Mouse (Mus musculus): ENCODE results near the gene Gnptg. TPM values are rescaled to one million over a fixed set of nuclear protein-coding genes. Genes with fewer than 3 reads are reported as not detected.

Gnptg gene
- total RNA-seq, 2 experiments from 2014 or later = 59.1 to 62.9 TPM

DNA sequence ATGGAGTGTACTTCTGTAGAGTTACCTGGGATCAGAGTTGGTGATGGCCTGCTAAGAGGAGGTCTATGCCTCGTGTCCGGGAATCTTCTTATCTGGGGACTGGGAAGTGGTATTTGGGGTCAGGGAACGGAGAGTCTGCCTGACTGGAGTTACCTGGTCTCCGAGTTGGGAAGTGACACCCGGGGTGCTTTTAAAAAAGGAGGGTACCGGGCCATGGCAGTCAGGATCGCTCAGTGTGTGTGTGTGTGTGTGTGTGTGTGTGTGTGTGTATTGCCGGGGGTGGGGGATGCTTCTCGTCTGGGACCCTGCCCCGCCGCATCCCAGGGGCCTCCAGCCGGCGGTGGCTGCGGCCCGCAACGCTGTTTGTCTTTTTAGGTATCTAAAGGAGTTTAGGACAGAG is 50.8 kb downstream of the Gnptg start:
- DNase-seq (ENCODE audit: low spot score in 2 of 2) = no peak

DNA sequence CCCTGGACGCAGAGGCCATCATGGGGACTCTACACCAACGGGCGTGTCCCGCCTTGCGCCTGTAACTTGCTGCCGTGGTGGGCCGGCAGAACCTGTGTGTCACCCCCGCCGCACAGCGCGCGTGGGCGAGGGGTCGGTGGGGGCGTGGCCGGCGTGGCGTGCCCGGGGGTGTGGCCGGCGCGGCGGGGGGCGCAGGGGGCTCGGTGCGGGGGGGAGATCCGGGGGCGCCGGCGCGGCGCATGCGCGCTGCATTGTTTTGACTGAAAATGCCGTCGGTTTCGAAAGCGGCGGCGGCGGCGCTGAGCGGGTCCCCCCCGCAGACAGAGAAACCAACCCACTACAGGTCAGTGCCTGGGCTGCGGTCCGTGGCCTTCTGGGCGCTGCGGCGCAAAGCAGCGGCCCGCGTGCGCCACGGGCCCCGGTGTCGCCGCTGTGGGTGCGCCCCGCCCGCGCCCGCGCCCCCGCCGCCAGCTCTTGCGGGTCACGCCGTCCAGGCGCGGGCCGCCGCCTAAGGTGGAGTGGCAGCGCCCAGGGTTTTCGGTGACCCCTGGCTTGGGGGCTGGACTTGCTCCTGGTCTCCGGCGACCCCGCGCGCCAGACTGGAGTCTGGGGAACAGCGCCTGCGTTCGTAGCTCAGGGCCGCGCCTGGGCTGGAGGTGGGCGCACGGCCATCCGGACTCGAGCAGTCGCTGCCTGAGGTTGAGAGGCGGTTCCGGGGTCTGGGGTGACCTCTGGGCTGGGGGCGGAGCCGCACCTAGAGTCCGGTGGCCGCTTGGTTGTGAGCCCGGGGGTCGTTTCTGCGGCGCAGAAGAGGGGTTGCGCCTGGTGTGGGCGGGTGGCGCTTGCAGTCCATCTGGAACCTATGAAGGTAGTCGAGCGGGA is 51.5 kb downstream of the Gnptg start, which contains the start of gene Unkl:
TSS of gene Unkl (plus strand) at position 248 of the 882 bp plus-strand sequence.
- peak; percentile 70 to 82 for DNase-seq (ENCODE audit: low spot score in 2 of 2)

DNA sequence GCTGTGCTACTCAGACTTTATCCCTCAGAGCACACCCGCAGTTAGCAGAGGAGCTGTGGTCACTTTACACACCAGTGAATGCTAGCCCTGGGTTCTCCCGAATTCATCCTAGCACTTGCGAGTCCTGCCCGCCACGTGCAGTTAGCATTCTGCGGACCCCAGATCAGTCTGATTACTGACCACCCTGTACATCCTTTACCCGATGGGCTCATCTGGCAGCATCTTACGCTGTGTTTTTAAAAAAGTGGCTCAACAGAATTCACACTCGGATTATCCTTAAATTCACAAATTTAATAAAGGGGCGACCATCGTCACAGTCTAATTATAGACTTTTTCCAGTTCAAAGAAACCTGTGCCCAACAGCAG is 52.2 kb downstream of the Gnptg start:
- no peak for DNase-seq (ENCODE audit: low spot score in 2 of 2)

DNA sequence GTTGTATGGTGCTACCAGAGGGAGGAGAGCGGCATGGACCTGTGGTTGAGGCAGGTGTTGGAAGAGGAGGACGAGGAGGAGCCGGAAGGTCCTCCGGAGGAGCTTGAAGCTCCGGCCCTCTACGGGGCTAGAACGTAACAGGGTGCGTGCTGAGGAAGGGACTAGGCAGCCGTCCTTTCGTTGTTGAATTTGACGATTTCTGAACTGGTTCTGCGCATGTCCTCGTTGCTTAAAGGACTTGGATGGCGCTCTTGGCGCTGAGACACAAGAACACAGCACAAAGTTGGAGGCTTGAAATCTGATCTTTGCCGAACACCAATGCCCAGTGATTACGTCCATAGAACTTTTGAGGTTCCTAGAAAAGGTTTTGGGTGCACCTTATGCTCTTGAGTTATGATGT is 55.0 kb downstream of the Gnptg start:
- DNase-seq (ENCODE audit: low spot score in 2 of 2) = no peak

DNA sequence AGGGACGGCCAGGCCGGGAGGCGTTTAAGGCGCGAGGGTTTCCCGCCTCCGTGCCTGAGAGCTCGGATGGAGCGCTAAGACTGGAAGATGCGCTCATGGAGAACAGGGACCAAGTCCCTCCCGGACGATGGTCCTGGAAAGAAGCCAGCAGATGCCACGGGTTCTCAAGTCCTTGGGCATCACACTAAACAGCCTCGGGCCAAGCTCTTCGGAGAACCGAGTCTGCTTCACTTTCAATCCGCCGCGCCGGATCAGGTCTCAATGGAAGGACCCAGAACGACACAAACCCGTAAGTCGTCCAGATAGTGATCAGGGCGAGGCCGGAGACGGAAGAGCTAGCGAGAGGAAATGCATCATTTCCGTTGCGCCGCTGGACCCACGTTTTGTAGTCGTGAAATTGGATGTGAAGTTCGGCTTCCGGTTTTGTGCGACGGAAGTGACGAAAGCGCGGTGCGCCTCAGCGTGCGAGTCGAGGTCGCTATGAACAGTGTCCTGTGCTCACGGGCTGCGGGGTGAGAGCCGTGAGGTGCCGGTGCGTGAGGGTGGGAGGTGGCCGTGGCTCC is 55.7 kb downstream of the Gnptg start, which contains the start of gene BC003965:
TSS of gene BC003965 (plus strand) at position 426 of the 563 bp plus-strand sequence.
- peak; percentile 98 to 99 for DNase-seq (ENCODE audit: low spot score in 2 of 2)

Small RNA genes within 50 kb of the gene (microRNA-seq; reads per million reads assigned to microRNA genes)
- gene Mir3547 = 26.7 to 28.8 reads per million in 2 experiments

Other genes with a start within 250 kb of the Gnptg start
- gene Cramp1l, start 224.3 kb downstream of the Gnptg start, total RNA-seq (2021) = 10 to 100 TPM; 27.2 to 28.9 TPM
- 10 to 100 TPM; 25.6 to 30.1 TPM for gene Ift140, start 224.0 kb downstream of the Gnptg start, total RNA-seq (2021)
- 1 to 10 TPM; 7.4 to 7.9 TPM for gene Tmem204, start 156.5 kb downstream of the Gnptg start, total RNA-seq (2021)
- gene Telo2, start 124.2 kb downstream of the Gnptg start, total RNA-seq (2021) = 10 to 100 TPM; 36.5 to 43.3 TPM
- gene Ptx4, start 119.4 kb downstream of the Gnptg start, total RNA-seq (2021) = 1 to 10 TPM in 1 of 2 experiments, under 1 TPM in 1; 0.89 to 1.4 TPM
- gene Clcn7, start 106.7 kb downstream of the Gnptg start, total RNA-seq (2021) = 10 to 100 TPM; 40.3 to 46.5 TPM
- gene Ccdc154, start 77.7 kb downstream of the Gnptg start, total RNA-seq (2021) = under 1 TPM in 1 of 2 experiments, not detected in 1; 0.18 TPM
- gene Gm38655, start 64.7 kb downstream of the Gnptg start, total RNA-seq (2021) = not detected
- gene BC003965, start 55.6 kb downstream of the Gnptg start, total RNA-seq (2021) = 10 to 100 TPM; 18.2 to 19.0 TPM
- 10 to 100 TPM; 32.0 to 33.7 TPM for gene Unkl, start 51.7 kb downstream of the Gnptg start, total RNA-seq (2021)
- gene Tsr3, start within 50 bp of the Gnptg start, total RNA-seq (2021) = 10 to 100 TPM; 31.0 to 35.6 TPM
- 10 to 100 TPM; 13.7 to 14.6 TPM for gene Baiap3, start 16.2 kb upstream of the Gnptg start, total RNA-seq (2021)
- gene Ube2i, start 34.5 kb upstream of the Gnptg start, total RNA-seq (2021) = 100 to 1,000 TPM; 238 to 255 TPM
- not detected for gene Prss34, start 58.3 kb upstream of the Gnptg start, total RNA-seq (2021)
- not detected for gene Prss28, start 68.5 kb upstream of the Gnptg start, total RNA-seq (2021)
- not detected for gene Prss29, start 78.5 kb upstream of the Gnptg start, total RNA-seq (2021)
- gene Tpsab1, start 105.4 kb upstream of the Gnptg start, total RNA-seq (2021) = not detected
- 1 to 10 TPM in 1 of 2 experiments, under 1 TPM in 1; 0.42 to 1.0 TPM for gene Tpsb2, start 126.2 kb upstream of the Gnptg start, total RNA-seq (2021)
- not detected for gene Tpsg1, start 129.1 kb upstream of the Gnptg start, total RNA-seq (2021)
- 100 to 1,000 TPM in 1 of 2 experiments, 10 to 100 TPM in 1; 91.4 to 104 TPM for gene Cacna1h, start 193.7 kb upstream of the Gnptg start, total RNA-seq (2021)
- gene Tekt4, start 214.5 kb upstream of the Gnptg start, total RNA-seq (2021) = 1 to 10 TPM; 1.3 to 3.1 TPM